ENCODE assay signal across 9 mouse cellular contexts in genomic region chr17:32951441-32951840, GRCm38 (mm10). TPM values are rescaled to one million over a fixed set of nuclear protein-coding genes. Genes with fewer than 3 reads are reported as not detected.
DNase-seq lines count a peak whose midpoint lies in the region; ATAC-seq lines count a peak whose summit lies in the region.
"Had no signal": no experiment of that assay in that cellular context is flagged by ENCODE, and none has a peak within 500 bp of the region (broad histone marks: within the 10 kb centered on the region; RNA-seq: fewer than 3 reads in every experiment).

No protein-coding gene starts in this region.

- no peak overlapping the region for H3K4me3 ChIP-seq in forebrain, embryonic 10.5 days
- H3K4me3 ChIP-seq in forebrain, embryonic 15.5 days, result no peak overlapping the region
- H3K4me3 ChIP-seq: myocyte had no signal

- intact Hi-C loops in heart, postnatal 14 days (cut with DNase I), result loop anchor here (2.0 to 5.0 kb wide), 4 partner anchors 47 to 314 kb away; no protein-coding TSS in a partner anchor

- H3K36me3 ChIP-seq in forebrain, embryonic 10.5 days (replicated peaks), result no peaks in the 10 kb centered on the region
- no peaks in the 10 kb centered on the region for H3K36me3 ChIP-seq in forebrain, embryonic 15.5 days

- peak; percentile 59 for DNase-seq in forebrain, embryonic 10.5 days (ENCODE audit: extremely low spot score, low spot score)
- DNase-seq in adrenal gland, postnatal 14 days, result peak; percentile 93
- peak; percentile 43 for DNase-seq in embryo, embryonic 9.5 days (ENCODE audit: extremely low spot score)
- peak; percentile 86 to 92 for DNase-seq in heart, postnatal 14 days
- DNase-seq in left cerebral cortex, adult 11 months (ENCODE audit: low spot score), result peak; percentile 68
- peak; percentile 50 for DNase-seq in spleen, adult 12 weeks (ENCODE audit: low spot score)

- H3K4me2 ChIP-seq in forebrain, embryonic 15.5 days (replicated peaks), result no peak overlapping the region

- no peaks in the 10 kb centered on the region for H3K27me3 ChIP-seq in forebrain, embryonic 10.5 days (ENCODE audit: poor library complexity, severe bottlenecking)
- H3K27me3 ChIP-seq in forebrain, embryonic 15.5 days, result no peaks in the 10 kb centered on the region

- 31% methylated on average over 16 of the region's 16 CpGs for WGBS in forebrain, embryonic 10.5 days
- WGBS in forebrain, embryonic 15.5 days, result 32% methylated on average over 16 of the region's 16 CpGs

- no peak overlapping the region for H3K9ac ChIP-seq in forebrain, embryonic 15.5 days (replicated peaks)

- ATAC-seq in forebrain, embryonic 15.5 days (replicated peaks), result no peak
- peak; percentile 64 for ATAC-seq in megakaryocyte progenitor cell, adult 5-6 weeks (replicated peaks; ENCODE audit: poor library complexity)

- H3K4me1 ChIP-seq in forebrain, embryonic 10.5 days, result peaks cover 8% of the 10 kb centered on the region
- peaks cover 13% of the 10 kb centered on the region for H3K4me1 ChIP-seq in forebrain, embryonic 15.5 days

- H3K9me3 ChIP-seq in forebrain, embryonic 10.5 days, result 0 out of 2 replicates have a peak, but pooled peaks cover 3% of the 10 kb centered on the region
- H3K9me3 ChIP-seq in forebrain, embryonic 15.5 days, result no peaks in the 10 kb centered on the region

- H3K27ac ChIP-seq in forebrain, embryonic 10.5 days, result no peak overlapping the region
- no peak overlapping the region for H3K27ac ChIP-seq in forebrain, embryonic 15.5 days (replicated peaks)

RNA-seq across cellular contexts. Expression of gene Cyp4f13, which starts 4.2 kb away (rescaled TPM):
- polyA plus RNA-seq in forebrain, embryonic 10.5 days (2016; fragmentation: Nextera tagmentation; extraction: Ambion mirVana), result 1.8 and 1.9 TPM in 2 replicates
- polyA plus RNA-seq in forebrain, embryonic 15.5 days (2015; fragmentation: Nextera tagmentation; extraction: Ambion mirVana), result 7.0 and 7.9 TPM in 2 replicates
- total RNA-seq in adrenal gland, postnatal 14 days (2021), result 46.2 and 51.9 TPM in 2 replicates
- 10 to 100 TPM; 13.8 to 22.3 TPM for total RNA-seq in heart, postnatal 14 days (2021)
- total RNA-seq in megakaryocyte progenitor cell, adult 5-6 weeks (2015), result 8.9 and 11.2 TPM in 2 replicates
- total RNA-seq in megakaryocyte progenitor cell, adult 5-6 weeks (2017), result 2.3 and 5.0 TPM in 2 replicates

RNA-seq across cellular contexts. Expression of gene Zfp472, which starts 14.2 kb away (rescaled TPM):
- polyA plus RNA-seq in forebrain, embryonic 10.5 days (2016; fragmentation: Nextera tagmentation; extraction: Ambion mirVana), result 13.0 and 14.1 TPM in 2 replicates
- polyA plus RNA-seq in forebrain, embryonic 15.5 days (2015; fragmentation: Nextera tagmentation; extraction: Ambion mirVana), result 9.7 and 10.9 TPM in 2 replicates
- 3.7 and 4.4 TPM in 2 replicates for total RNA-seq in adrenal gland, postnatal 14 days (2021)
- 1 to 10 TPM; 2.6 to 3.3 TPM for total RNA-seq in heart, postnatal 14 days (2021)
- 19.2 and 23.1 TPM in 2 replicates for total RNA-seq in megakaryocyte progenitor cell, adult 5-6 weeks (2015)
- total RNA-seq in megakaryocyte progenitor cell, adult 5-6 weeks (2017), result 19.1 and 20.9 TPM in 2 replicates

RNA-seq across cellular contexts. Expression of gene Cyp4f14, which starts 34.3 kb away (rescaled TPM):
- polyA plus RNA-seq in forebrain, embryonic 10.5 days (2016; fragmentation: Nextera tagmentation; extraction: Ambion mirVana), result not detected in 2 replicates
- polyA plus RNA-seq in forebrain, embryonic 15.5 days (2015; fragmentation: Nextera tagmentation; extraction: Ambion mirVana), result 0.10 TPM in 1 of 2 replicates, not detected in the other
- 2.0 and 10.2 TPM in 2 replicates for total RNA-seq in adrenal gland, postnatal 14 days (2021)
- not detected for total RNA-seq in heart, postnatal 14 days (2021)
- total RNA-seq in megakaryocyte progenitor cell, adult 5-6 weeks (2015), result not detected in 2 replicates
- not detected in 2 replicates for total RNA-seq in megakaryocyte progenitor cell, adult 5-6 weeks (2017)

RNA-seq across cellular contexts. Expression of gene Zfp952, which starts 41.5 kb away (rescaled TPM):
- 13.4 and 13.7 TPM in 2 replicates for polyA plus RNA-seq in forebrain, embryonic 10.5 days (2016; fragmentation: Nextera tagmentation; extraction: Ambion mirVana)
- polyA plus RNA-seq in forebrain, embryonic 15.5 days (2015; fragmentation: Nextera tagmentation; extraction: Ambion mirVana), result 22.0 and 22.6 TPM in 2 replicates
- 8.5 and 10.0 TPM in 2 replicates for total RNA-seq in adrenal gland, postnatal 14 days (2021)
- total RNA-seq in heart, postnatal 14 days (2021), result 1 to 10 TPM; 6.8 to 7.6 TPM
- total RNA-seq in megakaryocyte progenitor cell, adult 5-6 weeks (2015), result 5.9 TPM in 2 replicates
- 8.4 and 10.2 TPM in 2 replicates for total RNA-seq in megakaryocyte progenitor cell, adult 5-6 weeks (2017)

RNA-seq across cellular contexts. Expression of gene Zfp870, which starts 60.0 kb away (rescaled TPM):
- polyA plus RNA-seq in forebrain, embryonic 10.5 days (2016; fragmentation: Nextera tagmentation; extraction: Ambion mirVana), result 7.4 and 8.6 TPM in 2 replicates
- 9.2 and 10.6 TPM in 2 replicates for polyA plus RNA-seq in forebrain, embryonic 15.5 days (2015; fragmentation: Nextera tagmentation; extraction: Ambion mirVana)
- total RNA-seq in adrenal gland, postnatal 14 days (2021), result 7.8 and 11.3 TPM in 2 replicates
- total RNA-seq in heart, postnatal 14 days (2021), result 1 to 10 TPM; 7.3 to 9.0 TPM
- 3.6 and 4.1 TPM in 2 replicates for total RNA-seq in megakaryocyte progenitor cell, adult 5-6 weeks (2015)
- total RNA-seq in megakaryocyte progenitor cell, adult 5-6 weeks (2017), result 2.0 and 2.8 TPM in 2 replicates

Comparison
In these comparisons a context has a peak if more than half of its experiments do, and no peak if none do; other contexts are left out.
1. DNase-seq: peak in every context shown above with its lines; median percentile 93 in adrenal gland, postnatal 14 days; 89 in heart, postnatal 14 days; 68 in left cerebral cortex, adult 11 months; 59 in forebrain, embryonic 10.5 days; 50 in spleen, adult 12 weeks; 43 in embryo, embryonic 9.5 days.